In genomic region chr7:105728701-105729428, GRCm38 (mm10) we compare ENCODE assay signal across 11 mouse cellular contexts. TPM values are rescaled to one million over a fixed set of nuclear protein-coding genes. Genes with fewer than 3 reads are reported as not detected.
DNase-seq lines count a peak whose midpoint lies in the region; ATAC-seq lines count a peak whose summit lies in the region.
"Had no signal": no experiment of that assay in that cellular context is flagged by ENCODE, and none has a peak within 500 bp of the region (broad histone marks: within the 10 kb centered on the region; RNA-seq: fewer than 3 reads in every experiment).

No protein-coding gene starts in this region.

- ATAC-seq in hindbrain, embryonic 16.5 days, result 0 out of 2 replicates have a peak, but pooled peaks have one; percentile 5

- H3K36me3 ChIP-seq in hindbrain, embryonic 16.5 days (ENCODE audit: control insufficient read depth, insufficient read depth, low read length), result peaks cover 22% of the 10 kb centered on the region

- H3K9me3 ChIP-seq in hindbrain, embryonic 16.5 days (ENCODE audit: control insufficient read depth, low read length), result no peaks in the 10 kb centered on the region

- no peaks in the 10 kb centered on the region for H3K4me1 ChIP-seq in hindbrain, embryonic 16.5 days (ENCODE audit: control insufficient read depth, insufficient read depth, low read depth, low read length)

- no peak overlapping the region for H3K9ac ChIP-seq in hindbrain, embryonic 16.5 days (ENCODE audit: low read depth, low read length)
- H3K9ac ChIP-seq: liver, embryonic 14.5 days had no signal

- 41% methylated on average over 6 of the region's 6 CpGs for WGBS in hindbrain, embryonic 16.5 days

- H3K4me3 ChIP-seq in hindbrain, embryonic 16.5 days (ENCODE audit: low read length), result no peak overlapping the region

- no peaks in the 10 kb centered on the region for H3K27me3 ChIP-seq in hindbrain, embryonic 16.5 days (replicated peaks; ENCODE audit: control insufficient read depth, insufficient read depth, low read length)

- no peak overlapping the region for H3K4me2 ChIP-seq in hindbrain, embryonic 16.5 days (ENCODE audit: low read length)

- H3K27ac ChIP-seq in hindbrain, embryonic 16.5 days (ENCODE audit: low read depth, low read length), result no peak overlapping the region
- H3K27ac ChIP-seq: liver, embryonic 14.5 days had no signal

- DNase-seq in embryo, embryonic 10 days (ENCODE audit: low spot score), result peak; percentile 3
- no peak for DNase-seq in embryo, embryonic 9.5 days (ENCODE audit: extremely low spot score)
- DNase-seq in layer of hippocampus, postnatal 36 days, result peak; percentile 31 to 37
- DNase-seq in layer of hippocampus, adult 9-10 months (ENCODE audit: low spot score), result no peak
- peak; percentile 80 for DNase-seq in brain, adult 2 months (ENCODE audit: low read depth, low spot score)
- DNase-seq in urinary bladder, postnatal 10 days (ENCODE audit: low spot score), result no peak
- no peak for DNase-seq in left cerebral cortex, adult 9 months (ENCODE audit: low spot score in 2 of 2)
- DNase-seq: B cell, adult 2 months; heart, postnatal 4 days had no signal

RNA-seq across cellular contexts. Expression of gene Ilk, which starts 7.5 kb away (rescaled TPM):
- 10 to 100 TPM; 76.6 to 81.7 TPM for total RNA-seq in layer of hippocampus, postnatal 36 days (2021)
- 172 and 211 TPM in 2 replicates for polyA plus RNA-seq in hindbrain, embryonic 16.5 days (2015; fragmentation: Nextera tagmentation; extraction: Ambion mirVana)

RNA-seq across cellular contexts. Expression of gene Rrp8, which starts 8.3 kb away (rescaled TPM):
- total RNA-seq in layer of hippocampus, postnatal 36 days (2021), result 10 to 100 TPM; 10.7 to 15.8 TPM
- polyA plus RNA-seq in hindbrain, embryonic 16.5 days (2015; fragmentation: Nextera tagmentation; extraction: Ambion mirVana), result 26.3 and 26.4 TPM in 2 replicates

RNA-seq across cellular contexts. Expression of gene Taf10, which starts 15.3 kb away (rescaled TPM):
- total RNA-seq in layer of hippocampus, postnatal 36 days (2021), result 100 to 1,000 TPM; 119 to 122 TPM
- 87.5 and 91.0 TPM in 2 replicates for polyA plus RNA-seq in hindbrain, embryonic 16.5 days (2015; fragmentation: Nextera tagmentation; extraction: Ambion mirVana)

RNA-seq across cellular contexts. Expression of gene Tpp1, which starts 23.2 kb away (rescaled TPM):
- 10 to 100 TPM; 59.7 to 67.7 TPM for total RNA-seq in layer of hippocampus, postnatal 36 days (2021)
- polyA plus RNA-seq in hindbrain, embryonic 16.5 days (2015; fragmentation: Nextera tagmentation; extraction: Ambion mirVana), result 56.1 and 58.1 TPM in 2 replicates

RNA-seq across cellular contexts. Expression of gene Dchs1, which starts 58.6 kb away (rescaled TPM):
- 10 to 100 TPM; 13.9 to 15.6 TPM for total RNA-seq in layer of hippocampus, postnatal 36 days (2021)
- 9.8 and 12.3 TPM in 2 replicates for polyA plus RNA-seq in hindbrain, embryonic 16.5 days (2015; fragmentation: Nextera tagmentation; extraction: Ambion mirVana)

Comparison
In these comparisons a context has a peak if more than half of its experiments do, and no peak if none do; other contexts are left out.
1. DNase-seq: peak in embryo, embryonic 10 days (single experiment), layer of hippocampus, postnatal 36 days (2 of 2) and brain, adult 2 months (single experiment); none in embryo, embryonic 9.5 days (single experiment), layer of hippocampus, adult 9-10 months (single experiment), urinary bladder, postnatal 10 days (single experiment) and left cerebral cortex, adult 9 months (0 of 2).